Mouse (Mus musculus) midbrain, embryonic 12.5 days (tissue): ENCODE results near the gene Bhlha15. TPM values are rescaled to one million over a fixed set of nuclear protein-coding genes. Genes with fewer than 3 reads are reported as not detected.

Experiments used
- polyA plus RNA-seq: library from polyadenylated mRNA; unstranded; fragments of >200 nt; fragmentation: Nextera tagmentation; extraction: Ambion mirVana; gene quantifications from 2 replicates; pipeline ENCODE4 v1.2.1, GENCODE M21; 2016

Bhlha15 gene
- polyA plus RNA-seq, 1 experiment from 2014 or later = not detected

Other genes with a start within 250 kb of the Bhlha15 start
- gene Ccz1, start 175.4 kb upstream of the Bhlha15 start, polyA plus RNA-seq = 111 TPM in 2 replicates
- not detected in 2 replicates for gene Ocm, start 163.6 kb upstream of the Bhlha15 start, polyA plus RNA-seq
- 8.8 and 9.1 TPM in 2 replicates for gene Lmtk2, start 89.8 kb upstream of the Bhlha15 start, polyA plus RNA-seq
- gene Tecpr1, start 33.3 kb downstream of the Bhlha15 start, polyA plus RNA-seq = 33.5 and 36.1 TPM in 2 replicates
- gene Bri3, start 54.2 kb downstream of the Bhlha15 start, polyA plus RNA-seq = 145 and 166 TPM in 2 replicates
- gene Baiap2l1, start 167.8 kb downstream of the Bhlha15 start, polyA plus RNA-seq = 2.5 and 2.9 TPM in 2 replicates